Mouse (Mus musculus): ENCODE data around the gene Eef1akmt1. TPM values are rescaled to one million over a fixed set of nuclear protein-coding genes. Genes with fewer than 3 reads are reported as not detected.

Eef1akmt1 gene
- polyA plus RNA-seq, 1 experiment from 2014 or later: 90.4 TPM

DNA sequence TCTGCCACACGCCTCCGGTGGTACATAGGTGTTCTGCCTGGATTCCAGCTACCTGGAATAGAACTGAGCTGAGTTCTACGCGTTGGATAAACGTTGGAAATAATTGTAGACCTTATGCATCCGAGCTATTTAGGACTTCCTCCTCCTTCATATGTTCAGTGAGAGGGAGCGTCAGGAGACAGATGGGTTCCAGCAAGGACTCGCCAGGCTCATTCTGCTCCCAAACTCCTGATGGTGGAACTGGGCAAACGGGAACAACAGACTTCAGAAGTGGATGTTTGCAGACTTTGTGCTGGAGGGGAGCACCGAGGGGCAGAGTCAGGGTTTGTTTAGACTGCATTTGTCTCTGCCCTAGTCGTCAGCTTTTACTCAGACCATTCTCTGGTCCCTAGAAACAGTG, 30.7 kb downstream of the Eef1akmt1 start:
- no peak for ATAC-seq (ENCODE audit: insufficient read depth, low FRiP score, low TSS enrichment)
- H3K27me3 ChIP-seq (ENCODE audit: control insufficient read depth, insufficient read depth, low read length): no peaks in the 10 kb centered on the region
- no peaks in the 10 kb centered on the region for H3K9me3 ChIP-seq (ENCODE audit: control insufficient read depth, low read length)
- no peaks in the 10 kb centered on the region for H3K36me3 ChIP-seq (ENCODE audit: control insufficient read depth, insufficient read depth, low read length)
- H3K9ac ChIP-seq (ENCODE audit: low read length): no peak overlapping the region
- H3K27ac ChIP-seq (ENCODE audit: low read depth, low read length): no peak overlapping the region
- no peak overlapping the region for H3K4me3 ChIP-seq (ENCODE audit: low read depth, low read length)
- WGBS: 85% methylated on average over 11 of the region's 11 CpGs
- 0 out of 2 replicates have a peak, but pooled peaks cover 6% of the 10 kb centered on the region for H3K4me1 ChIP-seq (ENCODE audit: control insufficient read depth, insufficient read depth, low read length)
- no peak for DNase-seq (ENCODE audit: low spot score)
- H3K4me2 ChIP-seq (ENCODE audit: low read depth): no peak overlapping the region

DNA sequence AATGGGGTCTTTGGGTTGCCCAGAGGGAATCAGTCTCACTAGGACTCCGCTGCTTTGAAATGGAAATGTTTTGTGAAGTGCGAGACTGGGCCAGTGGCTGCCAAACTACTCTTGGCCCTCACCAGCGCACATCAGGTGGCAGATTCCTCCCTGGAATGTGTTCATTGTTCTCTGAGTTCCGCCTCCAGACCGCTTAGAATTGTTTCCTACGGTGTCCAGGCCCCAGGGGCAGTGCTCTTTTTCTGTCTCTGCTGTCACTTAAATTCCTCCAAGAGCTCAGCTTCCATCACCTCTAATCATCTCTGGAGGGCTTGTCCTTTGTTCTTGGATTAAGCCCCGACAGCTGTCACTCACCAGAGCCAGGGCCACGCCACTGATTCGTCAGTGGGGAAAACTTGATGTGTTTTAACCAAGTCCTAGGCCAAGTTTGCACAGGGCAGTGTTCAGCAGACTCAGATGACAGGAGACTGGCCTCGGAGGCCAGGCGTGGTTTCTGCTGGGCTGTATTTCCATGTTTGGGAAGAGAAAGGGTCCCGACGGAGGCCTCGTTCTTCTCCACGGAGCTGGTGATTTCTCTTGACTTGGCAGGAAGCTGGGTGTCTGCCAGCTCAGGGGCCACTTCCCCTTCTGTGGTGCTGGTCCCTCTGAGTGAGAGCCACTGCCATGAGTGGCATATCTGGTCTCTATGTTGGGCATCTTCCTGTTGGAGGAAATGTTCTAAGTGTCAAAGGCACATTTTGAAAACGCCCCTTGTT, 34.0 kb downstream of the Eef1akmt1 start:
- no peaks in the 10 kb centered on the region for H3K36me3 ChIP-seq (ENCODE audit: control insufficient read depth, insufficient read depth, low read length)
- no peak for DNase-seq (ENCODE audit: low spot score)
- H3K4me2 ChIP-seq (ENCODE audit: low read depth): no peak overlapping the region
- no peak overlapping the region for H3K4me3 ChIP-seq (ENCODE audit: low read depth, low read length)
- no peaks in the 10 kb centered on the region for H3K9me3 ChIP-seq (ENCODE audit: control insufficient read depth, low read length)
- H3K27ac ChIP-seq (ENCODE audit: low read depth, low read length): no peak overlapping the region
- H3K4me1 ChIP-seq (ENCODE audit: control insufficient read depth, insufficient read depth, low read length): peaks cover 11% of the 10 kb centered on the region
- no peak overlapping the region; the same call in 1 of the 2 replicates for H3K9ac ChIP-seq (ENCODE audit: low read length)
- H3K27me3 ChIP-seq (ENCODE audit: control insufficient read depth, insufficient read depth, low read length): peaks cover 4% of the 10 kb centered on the region
- no peak for ATAC-seq (ENCODE audit: insufficient read depth, low FRiP score, low TSS enrichment)
- WGBS: 15% methylated on average over 16 of the region's 16 CpGs

DNA sequence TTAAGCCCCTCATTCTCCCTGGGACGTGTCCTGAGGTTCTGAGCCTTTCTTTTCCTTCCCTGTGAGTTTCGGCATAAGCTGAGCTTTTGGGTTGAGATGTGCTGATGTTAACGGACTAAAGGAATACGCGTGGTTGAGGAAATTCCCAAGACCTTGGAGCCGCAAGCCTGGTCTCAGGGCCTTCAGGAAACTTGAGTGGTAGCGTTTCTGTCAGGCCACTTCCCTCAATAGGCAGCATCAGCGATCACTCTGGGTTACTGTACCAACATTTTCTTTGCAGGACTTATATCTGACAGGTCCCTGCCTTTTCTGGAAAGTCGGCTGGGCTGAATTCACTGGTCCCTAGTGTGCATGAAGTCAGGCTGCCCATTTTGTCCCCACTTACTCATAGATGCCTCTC, 34.6 kb downstream of the Eef1akmt1 start:
- H3K4me2 ChIP-seq (ENCODE audit: low read depth): no peak overlapping the region
- WGBS: 44% methylated on average over 9 of the region's 9 CpGs
- no peak overlapping the region for H3K9ac ChIP-seq (ENCODE audit: low read length)
- DNase-seq (ENCODE audit: low spot score) (no peak), ATAC-seq (ENCODE audit: insufficient read depth, low FRiP score, low TSS enrichment) (no peak)
- peaks cover 11% of the 10 kb centered on the region for H3K4me1 ChIP-seq (ENCODE audit: control insufficient read depth, insufficient read depth, low read length)
- no peak overlapping the region for H3K4me3 ChIP-seq (ENCODE audit: low read depth, low read length)
- no peak overlapping the region for H3K27ac ChIP-seq (ENCODE audit: low read depth, low read length)
- peaks cover 4% of the 10 kb centered on the region for H3K27me3 ChIP-seq (ENCODE audit: control insufficient read depth, insufficient read depth, low read length)
- no peaks in the 10 kb centered on the region for H3K9me3 ChIP-seq (ENCODE audit: control insufficient read depth, low read length)
- H3K36me3 ChIP-seq (ENCODE audit: control insufficient read depth, insufficient read depth, low read length): no peaks in the 10 kb centered on the region

- no peak for ATAC-seq (ENCODE audit: insufficient read depth, low FRiP score, low TSS enrichment)
- Histone ChIP-seq H3K9ac (ENCODE audit: low read length) (no peak overlapping the region), H3K4me1 (ENCODE audit: control insufficient read depth, insufficient read depth, low read length) (peaks cover 11% of the 10 kb centered on the region), H3K4me3 (ENCODE audit: low read depth, low read length) (no peak overlapping the region), H3K27ac (ENCODE audit: low read depth, low read length) (no peak overlapping the region), H3K9me3 (ENCODE audit: control insufficient read depth, low read length) (no peaks in the 10 kb centered on the region), H3K27me3 (ENCODE audit: control insufficient read depth, insufficient read depth, low read length) (peaks cover 4% of the 10 kb centered on the region), H3K4me2 (ENCODE audit: low read depth) (no peak overlapping the region), H3K36me3 (ENCODE audit: control insufficient read depth, insufficient read depth, low read length) (no peaks in the 10 kb centered on the region)
- WGBS: 83% methylated on average over 6 of the region's 6 CpGs
- DNase-seq (ENCODE audit: low spot score): no peak
Observed at GRCm38 (mm10) chr14:57535646-57536045, 35.8 kb downstream of the Eef1akmt1 start.

DNA sequence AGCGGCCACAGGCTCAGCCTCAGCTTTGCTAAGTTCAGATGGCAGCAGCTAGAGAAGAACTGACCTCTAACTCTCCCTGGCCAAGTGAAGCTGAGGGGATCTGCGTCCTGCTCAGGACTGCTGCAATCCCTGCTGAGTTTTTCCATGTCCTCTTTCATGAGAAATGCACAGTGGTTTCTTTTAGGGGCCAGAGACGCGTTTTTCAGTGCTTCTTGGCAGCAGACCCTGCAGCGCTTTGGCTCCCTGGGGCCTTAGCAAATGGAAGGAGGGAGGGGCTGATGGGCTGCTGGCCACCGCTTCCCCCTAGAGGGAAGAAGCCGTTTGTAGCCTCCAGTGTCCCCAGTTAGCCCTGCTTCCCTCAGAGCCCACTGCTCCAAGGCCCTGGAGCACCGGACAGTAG, 36.5 kb downstream of the Eef1akmt1 start:
- 8% methylated on average over 8 of the region's 8 CpGs for WGBS
- H3K27me3 ChIP-seq (ENCODE audit: control insufficient read depth, insufficient read depth, low read length): peaks cover 4% of the 10 kb centered on the region
- peaks cover 11% of the 10 kb centered on the region for H3K4me1 ChIP-seq (ENCODE audit: control insufficient read depth, insufficient read depth, low read length)
- no peak for ATAC-seq (ENCODE audit: insufficient read depth, low FRiP score, low TSS enrichment)
- peak; percentile 23 for DNase-seq (ENCODE audit: low spot score)
- no peak overlapping the region for H3K4me2 ChIP-seq (ENCODE audit: low read depth)
- H3K36me3 ChIP-seq (ENCODE audit: control insufficient read depth, insufficient read depth, low read length): no peaks in the 10 kb centered on the region
- H3K4me3 ChIP-seq (ENCODE audit: low read depth, low read length): no peak overlapping the region
- no peak overlapping the region for H3K9ac ChIP-seq (ENCODE audit: low read length)
- no peak overlapping the region for H3K27ac ChIP-seq (ENCODE audit: low read depth, low read length)
- H3K9me3 ChIP-seq (ENCODE audit: control insufficient read depth, low read length): no peaks in the 10 kb centered on the region

DNA sequence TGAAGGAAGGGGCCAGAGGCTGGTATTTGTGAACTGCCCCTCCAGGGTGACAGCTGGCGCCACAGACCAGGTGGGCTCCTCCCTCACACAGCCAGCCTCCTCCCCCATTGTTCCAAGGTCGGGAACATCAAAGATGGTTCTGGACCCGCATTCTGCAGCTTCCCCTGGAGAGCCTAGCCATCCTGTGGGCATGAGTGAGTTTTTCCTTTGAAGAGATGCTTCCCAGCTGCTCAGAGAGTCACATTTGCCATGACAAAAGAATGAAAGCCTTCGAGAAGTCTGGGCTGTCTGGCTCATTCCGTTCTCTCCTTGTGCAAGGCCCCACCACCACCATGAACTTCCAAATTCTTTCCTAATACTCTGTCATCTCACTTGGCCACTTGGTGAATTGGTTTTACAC, 37.1 kb downstream of the Eef1akmt1 start:
- no peak for DNase-seq (ENCODE audit: low spot score)
- no peak overlapping the region for H3K9ac ChIP-seq (ENCODE audit: low read length)

GRCm38 (mm10) chr14:57533841-57534240, 37.6 kb downstream of the Eef1akmt1 start:
- Histone ChIP-seq H3K4me2 (ENCODE audit: low read depth) (no peak overlapping the region), H3K4me3 (ENCODE audit: low read depth, low read length) (no peak overlapping the region), H3K27ac (ENCODE audit: low read depth, low read length) (no peak overlapping the region), H3K27me3 (ENCODE audit: control insufficient read depth, insufficient read depth, low read length) (peaks cover 4% of the 10 kb centered on the region), H3K9ac (ENCODE audit: low read length) (no peak overlapping the region), H3K36me3 (ENCODE audit: control insufficient read depth, insufficient read depth, low read length) (no peaks in the 10 kb centered on the region), H3K9me3 (ENCODE audit: control insufficient read depth, low read length) (no peaks in the 10 kb centered on the region), H3K4me1 (ENCODE audit: control insufficient read depth, insufficient read depth, low read length) (peaks cover 14% of the 10 kb centered on the region)
- DNase-seq (ENCODE audit: low spot score) (no peak), ATAC-seq (ENCODE audit: insufficient read depth, low FRiP score, low TSS enrichment) (no peak)
- WGBS: 13% methylated on average over 11 of the region's 11 CpGs

More for the DNA sequence above, 37.1 kb downstream of the Eef1akmt1 start:
- Histone ChIP-seq H3K4me1 (ENCODE audit: control insufficient read depth, insufficient read depth, low read length) (peaks cover 14% of the 10 kb centered on the region), H3K27ac (ENCODE audit: low read depth, low read length) (no peak overlapping the region), H3K9me3 (ENCODE audit: control insufficient read depth, low read length) (no peaks in the 10 kb centered on the region), H3K4me3 (ENCODE audit: low read depth, low read length) (no peak overlapping the region), H3K36me3 (ENCODE audit: control insufficient read depth, insufficient read depth, low read length) (no peaks in the 10 kb centered on the region), H3K27me3 (ENCODE audit: control insufficient read depth, insufficient read depth, low read length) (peaks cover 4% of the 10 kb centered on the region), H3K4me2 (ENCODE audit: low read depth) (no peak overlapping the region)
- ATAC-seq (ENCODE audit: insufficient read depth, low FRiP score, low TSS enrichment): no peak
- 6% methylated on average over 5 of the region's 5 CpGs for WGBS

DNA sequence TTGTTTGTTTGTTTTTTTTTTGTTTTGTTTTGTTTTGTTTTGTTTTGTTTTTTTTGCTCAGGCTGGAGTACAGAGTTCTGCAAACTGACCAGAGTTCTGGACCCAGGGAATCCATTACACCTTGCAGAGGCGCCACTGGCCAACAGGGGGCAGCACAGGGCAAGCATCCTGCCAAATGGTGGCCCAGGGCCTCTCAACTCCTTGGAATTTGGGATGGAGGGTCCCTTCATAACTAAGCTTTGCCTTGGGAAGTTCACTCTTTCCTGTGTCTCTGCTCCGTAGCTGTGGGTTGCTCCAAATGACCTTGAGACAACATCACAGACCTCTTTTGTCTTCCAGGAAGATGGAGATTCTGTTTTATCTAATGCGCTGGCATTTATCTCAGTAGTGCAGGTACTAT, 38.2 kb downstream of the Eef1akmt1 start:
- DNase-seq (ENCODE audit: low spot score): peak; percentile 53
- no peaks in the 10 kb centered on the region for H3K36me3 ChIP-seq (ENCODE audit: control insufficient read depth, insufficient read depth, low read length)
- no peak overlapping the region for H3K9ac ChIP-seq (ENCODE audit: low read length)
- H3K27me3 ChIP-seq (ENCODE audit: control insufficient read depth, insufficient read depth, low read length): peaks cover 4% of the 10 kb centered on the region
- H3K4me2 ChIP-seq (ENCODE audit: low read depth): no peak overlapping the region
- 33% methylated on average over 3 of the region's 3 CpGs for WGBS
- H3K4me1 ChIP-seq (ENCODE audit: control insufficient read depth, insufficient read depth, low read length): peaks cover 14% of the 10 kb centered on the region
- no peak for ATAC-seq (ENCODE audit: insufficient read depth, low FRiP score, low TSS enrichment)
- H3K4me3 ChIP-seq (ENCODE audit: low read depth, low read length): no peak overlapping the region
- no peaks in the 10 kb centered on the region for H3K9me3 ChIP-seq (ENCODE audit: control insufficient read depth, low read length)
- no peak overlapping the region for H3K27ac ChIP-seq (ENCODE audit: low read depth, low read length)

- Histone ChIP-seq H3K27me3 (ENCODE audit: control insufficient read depth, insufficient read depth, low read length) (peaks cover 4% of the 10 kb centered on the region), H3K4me2 (ENCODE audit: low read depth) (no peak overlapping the region), H3K27ac (ENCODE audit: low read depth, low read length) (no peak overlapping the region), H3K9ac (ENCODE audit: low read length) (no peak overlapping the region), H3K4me1 (ENCODE audit: control insufficient read depth, insufficient read depth, low read length) (peaks cover 13% of the 10 kb centered on the region), H3K4me3 (ENCODE audit: low read depth, low read length) (no peak overlapping the region), H3K36me3 (ENCODE audit: control insufficient read depth, insufficient read depth, low read length) (no peaks in the 10 kb centered on the region), H3K9me3 (ENCODE audit: control insufficient read depth, low read length) (no peaks in the 10 kb centered on the region)
- no peak for ATAC-seq (ENCODE audit: insufficient read depth, low FRiP score, low TSS enrichment)
- WGBS: 85% methylated on average over 3 of the region's 3 CpGs
- no peak for DNase-seq (ENCODE audit: low spot score)
Observed at GRCm38 (mm10) chr14:57532577-57532976, 38.8 kb downstream of the Eef1akmt1 start.
